Mouse (Mus musculus): Measurements from ENCODE around the gene Map2k5.

DNA sequence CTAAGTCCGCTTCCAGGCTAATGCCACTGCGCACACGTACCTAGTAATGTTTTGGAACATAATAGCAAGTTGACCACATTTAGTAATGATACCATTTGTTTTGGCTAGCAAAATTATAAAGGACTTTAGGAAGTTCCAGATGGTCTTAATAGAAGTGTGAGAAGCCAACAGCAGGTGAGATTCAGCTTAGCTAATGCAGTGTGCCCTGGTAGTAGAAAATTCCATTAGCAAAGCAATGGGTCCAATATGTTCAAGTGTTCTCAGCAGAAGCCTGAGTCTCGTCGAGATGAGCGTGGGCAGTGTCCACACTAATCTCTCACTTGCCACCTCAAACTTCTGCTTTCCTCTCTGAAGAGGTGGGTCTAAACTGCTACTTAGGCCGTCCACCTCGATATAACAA lies 27.7 kb downstream of the Map2k5 start:
- no peak for TF ChIP-seq CTCF (IDR thresholded peaks at IDR 0.05; ENCODE audit: extremely low read depth, insufficient read depth, low read length)
- no peak for TF ChIP-seq POLR2A (IDR thresholded peaks at IDR 0.05; ENCODE audit: extremely low read depth, insufficient read depth, low read length)

All from cortical plate, adult 2 months (tissue).